Mouse (Mus musculus) heart, embryonic 11.5 days (tissue): ENCODE results near the gene Usp48. TPM values are rescaled to one million over a fixed set of nuclear protein-coding genes. Genes with fewer than 3 reads are reported as not detected.

Experiments used
- ATAC-seq: fragments of 200-750 bp; cut with Nextera tagmentation; replicated peaks from 2 replicates; pipeline ENCODE4 v1.8.0; 2017; ENCODE audit warnings: moderate library complexity; ENCODE audit not compliant: insufficient number of reproducible peaks, low FRiP score, low TSS enrichment
- H3K27ac ChIP-seq: fragments of 300-500 bp; sonication (generic); 2 replicates; pipeline ENCODE4 v1.5.1; 2014; ENCODE audit warnings: mild to moderate bottlenecking, low read depth, low read length
- H3K27me3 ChIP-seq: fragments of 300-500 bp; sonication (generic); 2 replicates; pipeline ENCODE4 v1.6.1; 2014; ENCODE audit warnings: mild to moderate bottlenecking, low read length, mixed read lengths; ENCODE audit not compliant: control insufficient read depth, insufficient read depth
- H3K36me3 ChIP-seq: fragments of 300-500 bp; sonication (generic); 2 replicates; pipeline ENCODE4 v1.6.1; 2014; ENCODE audit warnings: mild to moderate bottlenecking, low read length, moderate library complexity, mixed read lengths; ENCODE audit not compliant: control insufficient read depth, insufficient read depth
- H3K4me1 ChIP-seq: fragments of 300-500 bp; sonication (generic); 2 replicates; pipeline ENCODE4 v1.6.1; 2014; ENCODE audit warnings: low read length; ENCODE audit not compliant: control insufficient read depth, insufficient read depth
- H3K4me2 ChIP-seq: fragments of 300-500 bp; sonication (generic); 2 replicates; pipeline ENCODE4 v1.6.1; 2014; ENCODE audit warnings: mild to moderate bottlenecking, moderate library complexity
- H3K4me3 ChIP-seq: fragments of 300-500 bp; sonication (generic); 2 replicates; pipeline ENCODE4 v1.5.1; 2014; ENCODE audit warnings: low read depth, low read length
- H3K9ac ChIP-seq: fragments of 300-500 bp; sonication (generic); 2 replicates; pipeline ENCODE4 v1.6.1; 2014; ENCODE audit warnings: mild to moderate bottlenecking, low read depth, low read length, moderate library complexity
- H3K9me3 ChIP-seq: fragments of 300-500 bp; sonication (generic); replicated peaks from 2 replicates; pipeline ENCODE4 v1.6.1; 2016; ENCODE audit warnings: low read length; ENCODE audit not compliant: control insufficient read depth
- WGBS: fragments of 180-500 bp; shearing (Covaris S2); extraction: QIAGEN DNeasy Blood & Tissue Kit; methylation state at CpG from one replicate; pipeline ENCODE4 v1.1.7; 2014; ENCODE audit not compliant: insufficient replicate concordance; 5-methylcytosine and 5-hydroxymethylcytosine counted together
- polyA plus RNA-seq: library from polyadenylated mRNA; unstranded; fragments of >200 nt; fragmentation: Nextera tagmentation; extraction: Ambion mirVana; gene quantifications from 2 replicates; pipeline ENCODE4 v1.2.1, GENCODE M21; 2014

The Usp48 gene
- polyA plus RNA-seq, 1 experiment from 2014 or later, result 50.1 TPM

DNA sequence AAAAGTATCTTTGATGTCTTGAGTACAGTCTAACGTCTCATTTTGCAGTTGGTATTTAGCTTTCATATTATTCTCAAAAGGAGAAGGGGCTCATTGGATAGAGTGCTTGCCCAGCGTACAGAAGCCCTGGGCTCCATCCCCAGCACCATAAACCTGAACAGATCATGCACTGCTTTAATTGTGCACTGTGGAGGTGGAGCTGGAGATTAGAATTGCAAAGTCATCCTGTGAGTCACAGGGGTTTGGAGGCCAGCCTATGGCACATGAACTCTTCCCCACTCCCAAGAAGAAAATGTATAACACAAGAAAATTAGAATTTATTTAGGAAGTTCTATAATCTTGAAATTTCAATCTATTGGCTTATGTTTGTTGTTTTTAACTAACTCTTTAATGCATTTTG lies 49.9 kb downstream of the Usp48 start:
- Histone ChIP-seq H3K9me3 (no peaks in the 10 kb centered on the region), H3K9ac (no peak overlapping the region), H3K4me1 (no peaks in the 10 kb centered on the region), H3K4me2 (no peak overlapping the region), H3K4me3 (no peak overlapping the region), H3K27me3 (no peaks in the 10 kb centered on the region), H3K27ac (no peak overlapping the region), H3K36me3 (peaks cover 41% of the 10 kb centered on the region)
- ATAC-seq, result no peak
- 91% methylated on average over 2 of the region's 2 CpGs for WGBS

DNA sequence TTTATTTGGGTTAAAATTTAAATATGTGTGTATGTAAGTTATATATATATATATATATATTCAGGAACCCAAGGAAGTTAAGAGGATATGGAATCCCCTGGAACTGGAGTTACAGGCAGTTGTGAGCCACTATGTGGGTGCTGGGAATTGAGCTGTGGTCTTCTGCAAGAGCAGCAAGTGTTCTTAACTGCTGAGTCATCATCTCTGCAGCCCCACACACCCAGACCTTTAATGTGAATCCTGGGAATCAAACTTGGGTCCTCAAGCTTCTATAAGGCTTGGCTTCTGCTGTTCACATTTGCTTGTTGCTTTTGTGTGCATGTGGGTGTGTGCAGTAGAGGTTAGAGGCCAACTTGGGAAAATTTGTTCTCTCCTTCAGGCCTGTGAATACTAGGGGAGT lies 52.7 kb downstream of the Usp48 start:
- Histone ChIP-seq H3K27me3 (no peaks in the 10 kb centered on the region), H3K36me3 (peaks cover 33% of the 10 kb centered on the region), H3K4me2 (no peak overlapping the region), H3K4me3 (no peak overlapping the region), H3K9ac (no peak overlapping the region), H3K4me1 (no peaks in the 10 kb centered on the region), H3K27ac (no peak overlapping the region), H3K9me3 (no peaks in the 10 kb centered on the region)
- ATAC-seq, result no peak

DNA sequence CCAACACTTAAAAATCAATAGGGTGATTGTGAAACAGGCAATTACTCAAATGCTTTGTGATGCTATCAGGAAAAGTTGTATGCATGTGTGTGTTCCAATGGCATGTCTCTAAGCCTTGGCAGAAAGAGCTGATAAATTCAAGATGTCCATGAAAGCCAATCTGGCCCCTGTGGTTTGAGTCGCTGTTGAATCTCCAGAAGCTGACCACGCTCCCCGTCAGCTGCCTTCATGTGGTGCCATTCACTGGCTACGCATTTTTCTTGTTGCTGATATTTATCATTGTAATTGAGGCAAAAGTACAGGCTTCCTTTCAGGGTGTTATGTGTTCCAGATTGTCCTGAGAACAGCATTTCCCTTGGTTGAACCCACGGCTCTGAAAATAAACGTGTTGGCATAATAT lies 54.1 kb downstream of the Usp48 start:
- H3K4me2 ChIP-seq, result no peak overlapping the region
- H3K27ac ChIP-seq, result no peak overlapping the region
- H3K9ac ChIP-seq, result no peak overlapping the region
- H3K9me3 ChIP-seq, result no peaks in the 10 kb centered on the region
- no peaks in the 10 kb centered on the region for H3K27me3 ChIP-seq
- peaks cover 31% of the 10 kb centered on the region for H3K36me3 ChIP-seq
- WGBS, result 83% methylated on average over 6 of the region's 6 CpGs
- no peak overlapping the region for H3K4me3 ChIP-seq
- no peaks in the 10 kb centered on the region for H3K4me1 ChIP-seq
- ATAC-seq, result no peak

DNA sequence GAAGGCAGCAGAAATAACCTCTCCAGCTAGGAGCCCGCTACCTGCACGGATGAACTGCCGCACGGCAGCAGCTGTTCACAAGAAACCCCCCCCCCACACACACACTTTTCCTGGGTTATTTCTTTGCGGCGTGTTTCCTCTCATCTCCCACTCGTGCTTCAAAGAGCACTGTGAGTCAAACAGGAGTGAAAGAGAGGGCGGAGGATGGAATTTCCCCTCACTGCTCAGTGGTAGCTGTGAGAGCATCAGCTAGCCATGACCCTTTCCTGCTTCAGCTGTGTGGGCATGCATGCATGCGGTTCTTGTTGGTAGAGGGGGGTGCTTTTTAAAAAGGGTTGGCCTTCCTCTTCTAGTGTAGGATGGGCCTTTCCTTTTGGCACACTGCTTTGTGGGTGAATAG lies 54.7 kb downstream of the Usp48 start:
- H3K9ac ChIP-seq, result no peak overlapping the region
- no peak overlapping the region for H3K4me2 ChIP-seq
- H3K4me1 ChIP-seq, result no peaks in the 10 kb centered on the region
- ATAC-seq, result no peak
- H3K27ac ChIP-seq, result no peak overlapping the region
- no peak overlapping the region for H3K4me3 ChIP-seq
- H3K27me3 ChIP-seq, result no peaks in the 10 kb centered on the region
- WGBS, result 89% methylated on average over 9 of the region's 9 CpGs
- H3K36me3 ChIP-seq, result peaks cover 31% of the 10 kb centered on the region
- no peaks in the 10 kb centered on the region for H3K9me3 ChIP-seq

DNA sequence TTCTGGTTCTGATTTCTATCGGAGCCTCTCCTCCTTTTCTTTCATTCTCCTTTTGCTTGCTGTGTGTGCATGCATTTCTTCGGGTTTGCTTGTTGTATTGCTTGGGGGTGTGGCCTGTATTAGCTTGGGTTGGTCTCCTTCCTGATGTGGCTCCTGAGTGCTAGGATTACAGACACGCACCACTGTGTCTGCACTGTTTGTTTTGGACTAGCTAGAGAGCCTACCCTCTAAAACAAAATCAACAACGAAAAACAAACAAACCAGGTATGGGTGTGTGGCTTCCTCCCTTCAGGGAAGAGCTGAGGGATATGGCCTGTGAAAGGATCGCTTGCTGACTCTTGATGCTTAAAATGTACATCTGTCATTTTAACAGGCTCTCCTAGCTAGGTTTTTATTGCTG lies 57.4 kb downstream of the Usp48 start:
- Histone ChIP-seq H3K27ac (no peak overlapping the region), H3K4me2 (no peak overlapping the region), H3K36me3 (peaks cover 22% of the 10 kb centered on the region), H3K4me3 (no peak overlapping the region), H3K4me1 (no peaks in the 10 kb centered on the region), H3K27me3 (no peaks in the 10 kb centered on the region), H3K9me3 (no peaks in the 10 kb centered on the region), H3K9ac (no peak overlapping the region)
- ATAC-seq, result no peak
- 82% methylated on average over 5 of the region's 5 CpGs for WGBS

- no peak overlapping the region for H3K9ac ChIP-seq
- ATAC-seq, result no peak
- H3K9me3 ChIP-seq, result no peaks in the 10 kb centered on the region
- no peak overlapping the region for H3K27ac ChIP-seq
- no peak overlapping the region for H3K4me2 ChIP-seq
- H3K36me3 ChIP-seq, result peaks cover 25% of the 10 kb centered on the region
- WGBS, result 87% methylated on average over 5 of the region's 5 CpGs
- H3K4me1 ChIP-seq, result no peaks in the 10 kb centered on the region
- no peak overlapping the region for H3K4me3 ChIP-seq
- H3K27me3 ChIP-seq, result no peaks in the 10 kb centered on the region
Observed at GRCm38 (mm10) chr4:137652835-137653346, 59.3 kb downstream of the Usp48 start.

DNA sequence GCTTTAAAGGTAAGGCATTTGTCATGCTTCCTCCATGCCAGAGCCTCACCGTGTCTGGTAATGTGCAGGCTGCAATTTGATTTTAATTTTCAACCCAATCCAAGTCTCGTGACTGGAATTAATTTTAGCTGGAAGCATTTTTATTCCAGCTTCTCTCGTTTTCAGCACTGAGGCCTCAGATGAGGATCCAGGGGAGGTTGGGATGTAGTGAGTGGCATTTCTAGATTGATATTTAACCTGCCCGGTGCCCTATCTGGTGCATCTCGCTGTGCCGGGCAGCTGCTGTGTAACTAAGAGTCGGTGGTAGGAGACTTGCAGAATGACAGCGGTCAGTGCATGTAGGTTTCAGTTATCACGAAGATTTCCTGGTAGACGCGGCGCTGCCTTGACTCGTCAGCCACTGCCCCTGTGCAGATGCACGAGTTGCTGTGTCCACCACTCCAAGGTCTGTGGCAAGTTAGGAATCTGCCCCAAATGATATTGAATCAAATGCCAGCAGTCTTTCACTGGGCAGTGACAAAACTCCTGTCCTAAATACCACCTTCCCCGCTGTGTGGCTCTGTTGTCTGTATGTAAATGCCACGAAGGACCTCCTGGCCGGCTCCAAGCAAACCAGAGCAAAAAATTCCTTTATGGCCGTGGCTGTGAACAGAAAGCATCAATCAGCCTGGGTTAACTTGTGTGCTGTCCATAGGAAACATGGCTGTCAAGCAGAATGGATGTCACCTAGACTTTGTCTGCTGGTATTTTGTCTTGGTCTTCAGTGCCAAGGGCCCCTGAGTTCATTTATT lies 61.9 kb downstream of the Usp48 start:
- no peak for ATAC-seq
- H3K9ac ChIP-seq, result no peak overlapping the region
- H3K9me3 ChIP-seq, result no peaks in the 10 kb centered on the region
- peaks cover 23% of the 10 kb centered on the region for H3K36me3 ChIP-seq
- WGBS, result 91% methylated on average over 18 of the region's 18 CpGs
- no peak overlapping the region for H3K4me2 ChIP-seq
- no peak overlapping the region for H3K27ac ChIP-seq
- no peak overlapping the region for H3K4me3 ChIP-seq
- no peaks in the 10 kb centered on the region for H3K27me3 ChIP-seq
- H3K4me1 ChIP-seq, result no peaks in the 10 kb centered on the region

- Histone ChIP-seq H3K9me3 (no peaks in the 10 kb centered on the region), H3K4me2 (no peak overlapping the region), H3K27me3 (no peaks in the 10 kb centered on the region), H3K4me1 (no peaks in the 10 kb centered on the region), H3K9ac (no peak overlapping the region), H3K4me3 (no peak overlapping the region), H3K36me3 (peaks cover 18% of the 10 kb centered on the region; the same call in 1 of the 2 replicates), H3K27ac (no peak overlapping the region)
- 86% methylated on average over 8 of the region's 8 CpGs for WGBS
- no peak for ATAC-seq
Observed at GRCm38 (mm10) chr4:137657674-137658073, 64.1 kb downstream of the Usp48 start.

DNA sequence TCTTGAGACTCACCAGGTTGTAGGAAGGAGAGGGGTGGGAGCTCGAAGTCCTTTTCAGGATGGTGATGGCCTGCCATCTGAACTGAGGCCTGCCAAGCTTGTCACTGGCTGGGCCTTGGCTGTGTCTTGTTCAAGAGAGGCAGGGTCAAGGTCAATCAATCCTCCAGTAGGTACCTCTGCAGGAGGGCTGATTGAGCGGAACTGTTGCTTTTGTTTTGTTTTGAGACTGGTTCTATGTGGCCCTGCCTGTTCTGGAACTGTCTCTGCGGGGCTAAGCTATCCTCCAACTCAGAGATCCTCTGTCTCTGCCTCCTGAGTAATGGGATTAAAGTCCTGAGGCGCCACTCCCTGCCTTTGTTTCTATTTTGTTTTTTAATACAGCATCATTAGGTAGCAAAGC lies 66.0 kb downstream of the Usp48 start:
- peaks cover 14% of the 10 kb centered on the region for H3K27me3 ChIP-seq
- no peak overlapping the region for H3K4me3 ChIP-seq
- no peak for ATAC-seq
- H3K9me3 ChIP-seq, result no peaks in the 10 kb centered on the region
- peaks cover 4% of the 10 kb centered on the region; the same call in 1 of the 2 replicates for H3K4me1 ChIP-seq
- H3K9ac ChIP-seq, result no peak overlapping the region
- H3K36me3 ChIP-seq, result peaks cover 18% of the 10 kb centered on the region; the same call in 1 of the 2 replicates
- H3K4me2 ChIP-seq, result no peak overlapping the region
- WGBS, result 88% methylated on average over 4 of the region's 4 CpGs
- H3K27ac ChIP-seq, result no peak overlapping the region
